Mouse (Mus musculus): ENCODE data around the gene Sema3a. TPM values are rescaled to one million over a fixed set of nuclear protein-coding genes. Genes with fewer than 3 reads are reported as not detected.

The Sema3a gene
- polyA plus RNA-seq, 1 experiment: not detected

DNA sequence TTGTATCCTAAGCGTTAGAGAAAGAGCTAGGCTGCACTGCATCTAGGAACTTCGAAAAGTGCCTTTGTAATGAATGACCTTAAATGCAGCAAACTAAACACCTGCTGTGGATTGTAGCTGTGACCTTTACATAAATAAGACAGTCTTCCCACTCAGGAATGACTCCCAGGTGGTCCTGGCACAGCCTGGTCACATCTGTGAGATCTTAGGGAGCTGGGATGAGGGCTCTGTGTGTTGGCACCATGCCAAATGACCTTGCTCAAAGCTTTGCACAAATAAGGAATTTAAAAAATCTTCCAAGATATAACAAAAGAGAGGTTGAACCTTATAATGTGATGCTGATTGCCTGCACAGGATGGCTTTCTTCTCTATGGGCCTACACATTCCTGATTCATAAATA is 25.8 kb downstream of the Sema3a start:
- no peaks in the 10 kb centered on the region for H3K9me3 ChIP-seq
- no peaks in the 10 kb centered on the region for H3K36me3 ChIP-seq (replicated peaks; ENCODE audit: low read length)
- no peaks in the 10 kb centered on the region for H3K27me3 ChIP-seq (replicated peaks)
- no peak for TF ChIP-seq FLI1 (IDR thresholded peaks at IDR 0.05; ENCODE audit: low read length)
- no peak for TF ChIP-seq GATA1 (IDR thresholded peaks at IDR 0.05; ENCODE audit: borderline replicate concordance, low read length)
- no peak overlapping the region for H3K4me3 ChIP-seq (replicated peaks)
- no peaks in the 10 kb centered on the region for H3K4me1 ChIP-seq

DNA sequence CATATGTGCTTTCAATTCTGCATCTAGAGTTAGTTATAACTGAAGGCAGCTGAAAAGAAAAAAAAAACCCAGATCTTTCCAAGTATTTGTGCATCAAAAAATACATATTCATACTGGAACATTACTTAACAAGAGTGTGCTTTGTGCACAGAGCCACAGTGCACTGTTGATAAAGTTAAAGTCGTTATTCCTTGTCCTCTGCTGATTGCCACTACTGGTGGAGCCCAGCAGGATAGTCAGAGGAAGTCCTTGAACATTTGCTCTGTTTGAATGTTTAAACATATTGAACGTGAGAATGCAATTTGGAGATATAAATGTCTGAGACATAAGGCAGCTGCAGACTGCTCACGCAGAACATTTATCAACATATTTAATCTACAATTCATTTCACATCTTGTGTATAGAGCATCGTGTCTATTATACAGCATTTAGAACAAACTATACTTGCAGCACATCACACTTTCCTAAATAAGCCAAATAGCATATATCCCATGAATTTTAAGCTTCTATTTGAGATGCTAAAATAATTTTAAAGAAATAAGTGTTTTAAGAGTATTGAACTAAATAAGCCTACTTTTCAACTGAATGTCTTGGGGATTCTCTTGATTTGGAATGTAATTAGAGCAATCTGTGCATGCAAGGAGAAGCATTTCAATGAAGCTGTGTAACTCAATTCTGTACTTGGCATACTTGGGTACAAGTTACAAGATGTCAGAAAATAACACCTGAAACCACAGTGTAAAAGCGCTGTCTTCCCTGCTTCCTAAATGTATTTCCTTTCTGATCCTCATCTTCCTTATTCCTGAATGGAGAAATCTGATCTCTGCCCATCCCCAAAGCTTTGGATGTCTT is 32.8 kb downstream of the Sema3a start:
- Histone ChIP-seq H3K4me3 (replicated peaks) (no peak overlapping the region), H3K4me1 (no peaks in the 10 kb centered on the region), H3K36me3 (replicated peaks; ENCODE audit: low read length) (no peaks in the 10 kb centered on the region), H3K27me3 (replicated peaks) (no peaks in the 10 kb centered on the region), H3K9me3 (no peaks in the 10 kb centered on the region)
- no peak for TF ChIP-seq GATA1 (IDR thresholded peaks at IDR 0.05; ENCODE audit: borderline replicate concordance, low read length)
- TF ChIP-seq FLI1 (IDR thresholded peaks at IDR 0.05; ENCODE audit: low read length): no peak

GRCm38 (mm10) chr5:13182186-13182585 is 57.0 kb downstream of the Sema3a start:
- Histone ChIP-seq H3K4me3 (replicated peaks) (no peak overlapping the region), H3K4me1 (no peaks in the 10 kb centered on the region), H3K27me3 (replicated peaks) (no peaks in the 10 kb centered on the region), H3K9me3 (no peaks in the 10 kb centered on the region), H3K36me3 (replicated peaks; ENCODE audit: low read length) (no peaks in the 10 kb centered on the region)
- TF ChIP-seq GATA1 (IDR thresholded peaks at IDR 0.05; ENCODE audit: borderline replicate concordance, low read length): no peak
- no peak for TF ChIP-seq FLI1 (IDR thresholded peaks at IDR 0.05; ENCODE audit: low read length)

DNA sequence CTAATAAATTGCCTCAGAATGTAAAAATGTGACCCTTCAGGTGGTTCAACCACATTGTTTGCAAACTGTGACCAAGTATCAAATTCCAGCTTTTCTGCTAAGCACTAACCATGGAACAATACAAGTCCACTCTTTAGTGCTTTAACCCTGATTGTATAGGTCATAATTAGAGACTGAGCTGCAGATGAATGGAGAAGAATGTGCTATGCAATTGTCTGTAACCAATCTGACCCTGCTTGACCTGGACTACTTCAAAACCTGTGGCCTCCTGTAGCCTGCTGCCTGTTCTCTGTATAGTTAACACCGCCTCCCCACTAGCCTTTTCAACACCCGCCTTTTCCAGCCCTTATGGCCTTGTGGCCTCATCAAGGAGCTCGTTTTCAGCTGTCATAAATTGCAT is 72.7 kb downstream of the Sema3a start:
- Histone ChIP-seq H3K9me3 (no peaks in the 10 kb centered on the region), H3K4me1 (no peaks in the 10 kb centered on the region), H3K36me3 (replicated peaks; ENCODE audit: low read length) (no peaks in the 10 kb centered on the region), H3K27me3 (replicated peaks) (no peaks in the 10 kb centered on the region), H3K4me3 (replicated peaks) (no peak overlapping the region)
- TF ChIP-seq GATA1 (IDR thresholded peaks at IDR 0.05; ENCODE audit: borderline replicate concordance, low read length): no peak

DNA sequence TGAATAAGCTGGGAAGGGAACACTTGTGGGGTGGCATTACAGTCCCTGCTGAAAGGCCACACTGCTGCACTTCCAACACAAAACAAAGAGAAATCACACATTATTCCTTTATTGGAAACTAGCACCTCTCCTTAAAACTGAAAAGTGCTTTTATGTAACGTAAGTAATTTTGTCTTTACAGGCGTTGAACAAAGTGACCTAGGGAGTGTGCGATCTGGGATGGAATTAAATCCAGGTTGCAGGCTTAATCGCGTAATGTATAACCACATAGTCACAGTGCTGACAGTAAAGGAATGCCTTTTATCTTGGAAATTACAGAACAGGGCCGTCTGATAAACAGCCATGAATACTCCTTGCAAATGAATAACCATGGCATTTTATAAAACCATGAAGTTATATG is 74.5 kb downstream of the Sema3a start:
- Histone ChIP-seq H3K36me3 (replicated peaks; ENCODE audit: low read length) (no peaks in the 10 kb centered on the region), H3K4me3 (replicated peaks) (no peak overlapping the region)
- TF ChIP-seq GATA1 (IDR thresholded peaks at IDR 0.05; ENCODE audit: borderline replicate concordance, low read length): no peak
- no peak for TF ChIP-seq FLI1 (IDR thresholded peaks at IDR 0.05; ENCODE audit: low read length)

GRCm38 (mm10) chr5:13255353-13255752 is 130.1 kb downstream of the Sema3a start:
- no peaks in the 10 kb centered on the region for H3K4me1 ChIP-seq
- TF ChIP-seq GATA1 (IDR thresholded peaks at IDR 0.05; ENCODE audit: borderline replicate concordance, low read length): no peak
- TF ChIP-seq FLI1 (IDR thresholded peaks at IDR 0.05; ENCODE audit: low read length): no peak
- no peak overlapping the region for H3K4me3 ChIP-seq (replicated peaks)
- no peaks in the 10 kb centered on the region for H3K27me3 ChIP-seq (replicated peaks)
- no peaks in the 10 kb centered on the region for H3K36me3 ChIP-seq (replicated peaks; ENCODE audit: low read length)
- H3K9me3 ChIP-seq: no peaks in the 10 kb centered on the region

More for the DNA sequence above, 74.5 kb downstream of the Sema3a start:
- no peaks in the 10 kb centered on the region for H3K27me3 ChIP-seq (replicated peaks)
- no peaks in the 10 kb centered on the region for H3K4me1 ChIP-seq
- no peaks in the 10 kb centered on the region for H3K9me3 ChIP-seq

DNA sequence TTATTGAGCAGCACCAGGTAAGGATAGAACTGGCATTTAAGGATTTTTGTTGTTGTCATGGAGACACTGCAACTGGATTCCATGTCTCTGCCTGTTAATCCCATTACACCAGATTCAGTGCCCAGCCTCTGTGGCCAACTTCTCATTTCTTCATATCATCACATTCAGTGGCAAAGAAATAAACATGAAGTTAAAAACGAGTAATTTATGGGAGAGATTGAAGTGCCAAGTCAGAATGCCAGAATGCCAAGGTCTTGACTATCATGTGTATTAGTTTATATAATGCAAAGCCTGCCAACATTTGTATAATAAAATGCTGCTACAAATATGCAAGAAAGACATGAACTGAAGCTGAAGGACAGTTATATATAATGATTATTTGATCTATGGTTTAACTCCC is 131.1 kb downstream of the Sema3a start:
- Histone ChIP-seq H3K4me1 (no peaks in the 10 kb centered on the region), H3K4me3 (replicated peaks) (no peak overlapping the region), H3K27me3 (replicated peaks) (no peaks in the 10 kb centered on the region), H3K9me3 (no peaks in the 10 kb centered on the region), H3K36me3 (replicated peaks; ENCODE audit: low read length) (no peaks in the 10 kb centered on the region)
- TF ChIP-seq GATA1 (IDR thresholded peaks at IDR 0.05; ENCODE audit: borderline replicate concordance, low read length) (no peak), FLI1 (IDR thresholded peaks at IDR 0.05; ENCODE audit: low read length) (no peak)

DNA sequence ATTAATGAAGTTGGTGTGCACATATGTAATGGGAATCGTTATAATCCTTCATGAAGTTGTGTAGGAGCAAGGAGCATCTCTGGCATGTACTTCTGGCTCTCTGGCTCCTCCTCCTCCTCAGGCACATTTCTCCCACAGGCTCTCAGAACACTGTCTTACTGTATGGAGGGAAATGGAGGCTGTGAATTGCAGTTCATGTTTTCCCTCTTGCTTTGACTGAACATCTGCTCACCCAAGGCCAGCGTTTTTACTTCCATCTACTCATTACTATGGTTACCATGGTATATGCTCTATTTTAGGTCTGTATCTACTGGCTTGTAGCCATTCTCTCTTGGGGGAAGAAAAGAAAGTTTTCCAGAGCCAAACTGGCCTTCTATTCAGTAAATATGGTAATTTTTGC is 137.9 kb downstream of the Sema3a start:
- Histone ChIP-seq H3K4me3 (replicated peaks) (no peak overlapping the region), H3K27me3 (replicated peaks) (no peaks in the 10 kb centered on the region), H3K4me1 (peaks cover 3% of the 10 kb centered on the region; the same call in 1 of the 2 replicates), H3K9me3 (no peaks in the 10 kb centered on the region), H3K36me3 (replicated peaks; ENCODE audit: low read length) (no peaks in the 10 kb centered on the region)
- no peak for TF ChIP-seq FLI1 (IDR thresholded peaks at IDR 0.05; ENCODE audit: low read length)
- TF ChIP-seq GATA1 (IDR thresholded peaks at IDR 0.05; ENCODE audit: borderline replicate concordance, low read length): no peak

- no peak overlapping the region for H3K4me3 ChIP-seq (replicated peaks)
- H3K4me1 ChIP-seq: peaks cover 3% of the 10 kb centered on the region; the same call in 1 of the 2 replicates
- no peaks in the 10 kb centered on the region for H3K36me3 ChIP-seq (replicated peaks; ENCODE audit: low read length)
- TF ChIP-seq GATA1 (IDR thresholded peaks at IDR 0.05; ENCODE audit: borderline replicate concordance, low read length) (no peak), FLI1 (IDR thresholded peaks at IDR 0.05; ENCODE audit: low read length) (no peak)
- no peaks in the 10 kb centered on the region for H3K27me3 ChIP-seq (replicated peaks)
- H3K9me3 ChIP-seq: no peaks in the 10 kb centered on the region
Observed at GRCm38 (mm10) chr5:13263539-13263938, 138.3 kb downstream of the Sema3a start.

DNA sequence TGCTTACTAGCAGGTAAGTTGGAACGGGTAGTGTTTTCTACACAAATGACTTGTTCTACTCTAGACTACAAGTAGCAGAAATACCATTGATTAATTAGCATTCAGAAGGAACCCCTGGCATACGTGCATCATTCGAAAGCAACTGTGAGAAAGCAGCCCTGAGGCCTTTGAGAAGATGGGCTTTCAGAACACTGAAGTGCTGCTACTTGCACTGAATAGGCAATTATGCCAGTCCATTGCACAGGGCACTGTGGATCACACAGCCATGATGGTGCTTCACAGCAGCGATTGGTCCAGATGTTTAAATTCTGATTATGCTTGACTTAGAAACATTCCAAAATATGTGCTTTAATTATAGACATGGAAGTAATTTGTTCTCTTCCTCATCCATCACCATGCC is 187.5 kb downstream of the Sema3a start:
- H3K4me1 ChIP-seq: no peaks in the 10 kb centered on the region
- H3K4me3 ChIP-seq (replicated peaks): no peak overlapping the region
- no peaks in the 10 kb centered on the region for H3K36me3 ChIP-seq (replicated peaks; ENCODE audit: low read length)
- TF ChIP-seq GATA1 (IDR thresholded peaks at IDR 0.05; ENCODE audit: borderline replicate concordance, low read length) (no peak), FLI1 (IDR thresholded peaks at IDR 0.05; ENCODE audit: low read length) (no peak)
- no peaks in the 10 kb centered on the region for H3K27me3 ChIP-seq (replicated peaks)
- no peaks in the 10 kb centered on the region for H3K9me3 ChIP-seq
